Mouse (Mus musculus) forebrain, postnatal 0 days (tissue): ENCODE data around the gene Fzr1. TPM values are rescaled to one million over a fixed set of nuclear protein-coding genes. Genes with fewer than 3 reads are reported as not detected.
A peak's percentile ranks its signal among the peaks of the same experiment; 100 is the strongest.

Source experiments
- ATAC-seq: fragments of 200-750 bp; cut with Nextera tagmentation; 2 replicates; pipeline ENCODE4 v1.8.0; 2017; ENCODE audit warnings: mild to moderate bottlenecking, moderate library complexity
- DNase-seq: peaks from one replicate; pipeline ENCODE4 v3.0.0-alpha.2; 2015
- H3K27ac ChIP-seq: fragments of 300-500 bp; sonication (generic); 2 replicates; pipeline ENCODE4 v1.5.1; 2014; ENCODE audit warnings: low read depth, mild to moderate bottlenecking, antibody characterized with exemption, low read length, moderate library complexity, mixed read lengths
- H3K27me3 ChIP-seq: fragments of 300-500 bp; sonication (generic); 2 replicates; pipeline ENCODE4 v1.6.1; 2014; ENCODE audit warnings: mild to moderate bottlenecking, low read length, mixed read lengths; ENCODE audit not compliant: insufficient read depth
- H3K36me3 ChIP-seq: fragments of 300-500 bp; sonication (generic); 2 replicates; pipeline ENCODE4 v1.6.1; 2014; ENCODE audit warnings: mild to moderate bottlenecking, moderate library complexity; ENCODE audit not compliant: insufficient read depth
- H3K4me1 ChIP-seq: fragments of 300-500 bp; sonication (generic); 2 replicates; pipeline ENCODE4 v1.6.1; 2014; ENCODE audit warnings: antibody characterized with exemption; ENCODE audit not compliant: insufficient read depth
- H3K4me2 ChIP-seq: fragments of 300-500 bp; sonication (generic); 2 replicates; pipeline ENCODE4 v1.6.1; 2014; ENCODE audit warnings: low read depth, mild to moderate bottlenecking, moderate library complexity
- H3K4me3 ChIP-seq: fragments of 300-500 bp; sonication (generic); 2 replicates; pipeline ENCODE4 v1.5.1; 2014; ENCODE audit warnings: low read depth, low read length, mixed read lengths
- H3K9ac ChIP-seq: fragments of 300-500 bp; sonication (generic); 2 replicates; pipeline ENCODE4 v1.6.1; 2014; ENCODE audit warnings: mild to moderate bottlenecking
- H3K9me3 ChIP-seq: fragments of 300-500 bp; sonication (generic); 2 replicates; pipeline ENCODE4 v1.6.1; 2016; ENCODE audit warnings: low read length
- CTCF ChIP-seq: sonication (generic); IDR thresholded peaks from 2 replicates; pipeline ENCODE4 v1.5.1; 2016; ENCODE audit warnings: antibody characterized with exemption, control low read depth, low read depth
- WGBS: fragments of 180-500 bp; shearing (Covaris S2); extraction: QIAGEN DNeasy Blood & Tissue Kit; methylation state at CpG from one replicate; pipeline ENCODE4 v1.1.7; 2014; 5-methylcytosine and 5-hydroxymethylcytosine counted together
- polyA plus RNA-seq: library from polyadenylated mRNA; unstranded; fragments of >200 nt; fragmentation: Nextera tagmentation; extraction: Ambion mirVana; gene quantifications from 2 replicates; pipeline ENCODE4 v1.2.1, GENCODE M21; 2015
- total RNA-seq: library from RNA; depleted of rRNA; stranded (reverse); fragments of >200 nt; gene quantifications from 2 replicates; pipeline ENCODE4 v1.2.3, GENCODE M21; 2014

The Fzr1 gene
- total and polyA plus RNA-seq, 2 experiments from 2014 or later, result 67.2 to 132 TPM

GRCm38 (mm10) chr10:81346453-81347067 is 31.8 kb downstream of the Fzr1 start:
- peak; percentile 42 for ATAC-seq
- 8% methylated on average over 54 of the region's 55 CpGs for WGBS

GRCm38 (mm10) chr10:81345162-81345534 is 33.2 kb downstream of the Fzr1 start:
- 0 out of 2 replicates have a peak, but pooled peaks cover 3% of the 10 kb centered on the region for H3K4me1 ChIP-seq
- H3K27me3 ChIP-seq, result peaks cover 36% of the 10 kb centered on the region
- H3K4me3 ChIP-seq, result no peak overlapping the region
- no peaks in the 10 kb centered on the region for H3K36me3 ChIP-seq
- no peaks in the 10 kb centered on the region for H3K9me3 ChIP-seq
- no peak overlapping the region for H3K4me2 ChIP-seq
- no peak for TF ChIP-seq CTCF
- ATAC-seq (no peak), DNase-seq (no peak)
- 89% methylated on average over 4 of the region's 4 CpGs for WGBS
- H3K27ac ChIP-seq, result no peak overlapping the region
- H3K9ac ChIP-seq, result no peak overlapping the region

More at GRCm38 (mm10) chr10:81346453-81347067, 31.8 kb downstream of the Fzr1 start:
- H3K4me3 ChIP-seq, result peak overlapping the region; percentile 32
- no peak overlapping the region for H3K27ac ChIP-seq
- no peaks in the 10 kb centered on the region for H3K9me3 ChIP-seq
- DNase-seq, result peak; percentile 86
- no peaks in the 10 kb centered on the region for H3K36me3 ChIP-seq
- H3K9ac ChIP-seq, result peak overlapping the region; percentile 44
- H3K27me3 ChIP-seq, result peaks cover 30% of the 10 kb centered on the region
- peak overlapping the region; percentile 63 for H3K4me2 ChIP-seq
- peak; percentile 64 for TF ChIP-seq CTCF
- 0 out of 2 replicates have a peak, but pooled peaks cover 3% of the 10 kb centered on the region for H3K4me1 ChIP-seq

- no peaks in the 10 kb centered on the region for H3K36me3 ChIP-seq
- peaks cover 36% of the 10 kb centered on the region for H3K27me3 ChIP-seq
- no peak for ATAC-seq
- H3K9ac ChIP-seq, result no peak overlapping the region
- H3K4me3 ChIP-seq, result no peak overlapping the region
- DNase-seq, result no peak
- no peaks in the 10 kb centered on the region for H3K9me3 ChIP-seq
- H3K4me2 ChIP-seq, result no peak overlapping the region
- H3K4me1 ChIP-seq, result 0 out of 2 replicates have a peak, but pooled peaks cover 3% of the 10 kb centered on the region
- H3K27ac ChIP-seq, result no peak overlapping the region
- 51% methylated on average over 8 of the region's 8 CpGs for WGBS
- peak; percentile 42 for TF ChIP-seq CTCF
Observed at GRCm38 (mm10) chr10:81344421-81345161, 33.7 kb downstream of the Fzr1 start.

- H3K9ac ChIP-seq, result peak within 1 kb of the TSS; percentile 25
- H3K27ac ChIP-seq, result no peak within 1 kb of the TSS
- H3K9me3 ChIP-seq, result no peaks in the 10 kb centered on the region
- peak within 1 kb of the TSS; percentile 61 for H3K4me2 ChIP-seq
- H3K36me3 ChIP-seq, result no peaks in the 10 kb centered on the region
- H3K27me3 ChIP-seq, result peaks cover 36% of the 10 kb centered on the region
- WGBS, result 7% methylated on average over 56 of the region's 67 CpGs
- 0 out of 2 replicates have a peak, but pooled peaks cover 3% of the 10 kb centered on the region for H3K4me1 ChIP-seq
- ATAC-seq (no peak), DNase-seq (no peak)
- TF ChIP-seq CTCF, result no peak
- peak within 1 kb of the TSS; percentile 34 for H3K4me3 ChIP-seq
Observed at GRCm38 (mm10) chr10:81342686-81343505, 35.4 kb downstream of the Fzr1 start, which contains the start of gene Gipc3. Gene Gipc3, minus strand, starts transcription at chr10:81343266.

- H3K9ac ChIP-seq, result no peak overlapping the region
- H3K4me1 ChIP-seq, result 0 out of 2 replicates have a peak, but pooled peaks cover 1% of the 10 kb centered on the region
- peaks cover 36% of the 10 kb centered on the region for H3K27me3 ChIP-seq
- DNase-seq, result peak; percentile 52
- H3K4me3 ChIP-seq, result no peak overlapping the region
- no peaks in the 10 kb centered on the region for H3K36me3 ChIP-seq
- no peak for ATAC-seq
- WGBS, result 34% methylated on average over 16 of the region's 16 CpGs
- H3K4me2 ChIP-seq, result no peak overlapping the region
- TF ChIP-seq CTCF, result peak; percentile 69
- no peaks in the 10 kb centered on the region for H3K9me3 ChIP-seq
- H3K27ac ChIP-seq, result no peak overlapping the region
Observed at GRCm38 (mm10) chr10:81341333-81341949, 36.9 kb downstream of the Fzr1 start.

- H3K27me3 ChIP-seq, result peaks cover 36% of the 10 kb centered on the region
- WGBS, result 42% methylated on average over 17 of the region's 17 CpGs
Observed at GRCm38 (mm10) chr10:81340551-81341332, 37.6 kb downstream of the Fzr1 start.

More at GRCm38 (mm10) chr10:81340551-81341332, 37.6 kb downstream of the Fzr1 start:
- H3K9ac ChIP-seq, result no peak overlapping the region
- no peak overlapping the region for H3K4me3 ChIP-seq
- H3K36me3 ChIP-seq, result no peaks in the 10 kb centered on the region
- H3K9me3 ChIP-seq, result no peaks in the 10 kb centered on the region
- no peaks in the 10 kb centered on the region for H3K4me1 ChIP-seq
- H3K27ac ChIP-seq, result no peak overlapping the region
- no peak overlapping the region for H3K4me2 ChIP-seq
- no peak for TF ChIP-seq CTCF
- no peak for DNase-seq
- no peak for ATAC-seq
